Mouse (Mus musculus): ENCODE measurements around the gene Arntl. TPM values are rescaled to one million over a fixed set of nuclear protein-coding genes. Genes with fewer than 3 reads are reported as not detected.
A peak's percentile ranks its signal among the peaks of the same experiment; 100 is the strongest.

The Arntl gene
- polyA plus RNA-seq, 1 experiment from 2014 or later = 12.9 TPM

GRCm38 (mm10) chr7:113285405-113285804 is 78.1 kb downstream of the Arntl start:
- POLR2A ChIA-PET = no interaction called here
- TF ChIP-seq CTCF (IDR thresholded peaks at IDR 0.05) = no peak
- CTCF ChIA-PET = interaction anchor here (1.1 kb wide), 1 partner anchor 138 kb away, joined by 3 read pairs; no protein-coding TSS in a partner anchor
- in situ Hi-C loops (cut with MboI; ENCODE audit: low pct_unique_long_range_greater_than_20kb) = no loop called here
- DNase-seq (ENCODE audit: low read depth, low spot score) = no peak
- no peaks in the 10 kb centered on the region for H3K27me3 ChIP-seq
- ATAC-seq = no peak

- in situ Hi-C loops (cut with MboI; ENCODE audit: low pct_unique_long_range_greater_than_20kb) = no loop called here
- no peak for DNase-seq (ENCODE audit: low read depth, low spot score)
- TF ChIP-seq CTCF (IDR thresholded peaks at IDR 0.05) = no peak
- ChIA-PET CTCF (interaction anchor here (0.6 to 0.9 kb wide), 2 partner anchors 10 to 191 kb away, joined by 3 read pairs; no protein-coding TSS in a partner anchor), POLR2A (interaction anchor here (0.8 kb wide), 1 partner anchor 29 kb away, joined by 7 read pairs; no protein-coding TSS in a partner anchor)
- H3K27me3 ChIP-seq = no peaks in the 10 kb centered on the region
- ATAC-seq = no peak
These were observed 81.9 kb downstream of the Arntl start for GRCm38 (mm10) chr7:113289211-113289610.

- DNase-seq (ENCODE audit: low read depth, low spot score) = no peak
- no peak for ATAC-seq
- ChIA-PET CTCF (interaction anchor here (0.8 kb wide), 1 partner anchor 19 kb away, joined by 3 read pairs; no protein-coding TSS in a partner anchor), POLR2A (no interaction called here)
- in situ Hi-C loops (cut with MboI; ENCODE audit: low pct_unique_long_range_greater_than_20kb) = no loop called here
- TF ChIP-seq CTCF (IDR thresholded peaks at IDR 0.05) = no peak
- H3K27me3 ChIP-seq = no peaks in the 10 kb centered on the region
These were observed 84.5 kb downstream of the Arntl start for GRCm38 (mm10) chr7:113291741-113292140.

GRCm38 (mm10) chr7:113292193-113292592 is 84.9 kb downstream of the Arntl start:
- H3K27me3 ChIP-seq = no peaks in the 10 kb centered on the region
- ATAC-seq = no peak
- CTCF ChIA-PET = no interaction called here
- in situ Hi-C loops (cut with MboI; ENCODE audit: low pct_unique_long_range_greater_than_20kb) = no loop called here
- DNase-seq (ENCODE audit: low read depth, low spot score) = no peak
- POLR2A ChIA-PET = no interaction called here
- TF ChIP-seq CTCF (IDR thresholded peaks at IDR 0.05) = no peak

DNA sequence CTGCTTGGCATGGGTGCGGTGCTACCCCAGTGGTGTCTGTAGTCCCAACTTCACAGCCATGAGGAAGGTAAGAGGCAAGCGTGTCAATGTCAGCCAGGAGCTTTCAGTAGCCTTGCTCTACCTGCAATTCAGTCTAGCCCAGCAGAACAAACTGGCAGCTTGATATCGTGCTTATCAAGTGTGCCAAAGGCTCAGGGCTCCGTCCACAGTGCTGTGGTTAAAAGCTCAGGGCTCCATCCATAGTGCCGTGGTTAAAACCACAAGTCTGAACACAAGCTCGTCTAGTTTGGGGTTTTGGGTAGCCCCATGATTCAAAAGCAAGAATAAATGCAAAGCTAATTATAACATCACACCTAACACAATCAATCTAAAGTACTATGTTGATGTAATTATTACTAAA is 87.3 kb downstream of the Arntl start:
- ChIA-PET CTCF (no interaction called here), POLR2A (interaction anchor here (0.5 kb wide), 1 partner anchor 251 kb away, joined by 3 read pairs; no protein-coding TSS in a partner anchor)
- ATAC-seq (no peak), DNase-seq (ENCODE audit: low read depth, low spot score) (no peak)
- H3K27me3 ChIP-seq = no peaks in the 10 kb centered on the region
- in situ Hi-C loops (cut with MboI; ENCODE audit: low pct_unique_long_range_greater_than_20kb) = no loop called here
- TF ChIP-seq CTCF (IDR thresholded peaks at IDR 0.05) = no peak

GRCm38 (mm10) chr7:113295077-113295890 is 88.0 kb downstream of the Arntl start:
- no peak for TF ChIP-seq CTCF (IDR thresholded peaks at IDR 0.05)
- CTCF ChIA-PET = no interaction called here
- ATAC-seq = no peak
- POLR2A ChIA-PET = no interaction called here
- no peaks in the 10 kb centered on the region for H3K27me3 ChIP-seq
- in situ Hi-C loops (cut with MboI; ENCODE audit: low pct_unique_long_range_greater_than_20kb) = no loop called here
- no peak for DNase-seq (ENCODE audit: low read depth, low spot score)

- no peaks in the 10 kb centered on the region for H3K27me3 ChIP-seq
- DNase-seq (ENCODE audit: low read depth, low spot score) (no peak), ATAC-seq (no peak)
- no peak for TF ChIP-seq CTCF (IDR thresholded peaks at IDR 0.05)
- ChIA-PET CTCF (no interaction called here), POLR2A (no interaction called here)
- in situ Hi-C loops (cut with MboI; ENCODE audit: low pct_unique_long_range_greater_than_20kb) = no loop called here
These were observed 90.5 kb downstream of the Arntl start for GRCm38 (mm10) chr7:113297813-113298212.

- DNase-seq (ENCODE audit: low read depth, low spot score) = no peak
- in situ Hi-C loops (cut with MboI; ENCODE audit: low pct_unique_long_range_greater_than_20kb) = loop anchor here (5.0 kb wide), 1 partner anchor 168 kb away; no protein-coding TSS in a partner anchor
- ATAC-seq = no peak
- CTCF ChIA-PET = interaction anchor here (0.7 to 3.6 kb wide), 7 partner anchors 10 to 167 kb away, joined by 3 to 20 read pairs (median 4); no protein-coding TSS in a partner anchor
- POLR2A ChIA-PET = no interaction called here
- TF ChIP-seq CTCF (IDR thresholded peaks at IDR 0.05) = no peak
- no peaks in the 10 kb centered on the region for H3K27me3 ChIP-seq
These were observed 102.9 kb downstream of the Arntl start for GRCm38 (mm10) chr7:113310136-113310535.

DNA sequence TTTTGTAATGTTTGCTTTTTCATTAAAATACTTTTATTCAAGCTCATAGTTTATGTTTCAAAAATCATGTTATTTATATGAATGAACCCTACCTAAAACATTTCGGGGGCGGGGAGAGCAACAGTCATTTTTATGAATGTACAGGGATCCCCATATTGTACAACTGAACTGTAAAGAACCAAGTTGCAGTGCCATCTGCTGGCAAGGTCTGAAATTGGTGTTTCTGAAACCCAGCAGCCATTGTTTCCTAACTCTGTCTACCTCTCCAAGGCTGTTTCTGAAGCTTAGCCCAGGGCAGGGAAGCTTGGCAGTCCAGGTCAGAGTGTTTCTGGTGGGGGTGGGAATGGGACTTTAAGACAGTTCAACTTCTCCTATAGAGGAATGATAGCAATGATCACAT is 104.5 kb downstream of the Arntl start:
- in situ Hi-C loops (cut with MboI; ENCODE audit: low pct_unique_long_range_greater_than_20kb) = loop anchor here (5.0 kb wide), 1 partner anchor 169 kb away; no protein-coding TSS in a partner anchor
- peak; percentile 76 for TF ChIP-seq CTCF (IDR thresholded peaks at IDR 0.05)
- POLR2A ChIA-PET = interaction anchor here (1.0 kb wide), 2 partner anchors 57 to 59 kb away, joined by 3 read pairs; no protein-coding TSS in a partner anchor
- ATAC-seq = no peak
- peak; percentile 6 for DNase-seq (ENCODE audit: low read depth, low spot score)
- CTCF ChIA-PET = interaction anchor here (0.7 to 3.6 kb wide), 13 partner anchors 9 to 164 kb away, joined by 3 to 20 read pairs (median 3); partner anchors contain the start of gene Btbd10
- no peaks in the 10 kb centered on the region for H3K27me3 ChIP-seq

DNA sequence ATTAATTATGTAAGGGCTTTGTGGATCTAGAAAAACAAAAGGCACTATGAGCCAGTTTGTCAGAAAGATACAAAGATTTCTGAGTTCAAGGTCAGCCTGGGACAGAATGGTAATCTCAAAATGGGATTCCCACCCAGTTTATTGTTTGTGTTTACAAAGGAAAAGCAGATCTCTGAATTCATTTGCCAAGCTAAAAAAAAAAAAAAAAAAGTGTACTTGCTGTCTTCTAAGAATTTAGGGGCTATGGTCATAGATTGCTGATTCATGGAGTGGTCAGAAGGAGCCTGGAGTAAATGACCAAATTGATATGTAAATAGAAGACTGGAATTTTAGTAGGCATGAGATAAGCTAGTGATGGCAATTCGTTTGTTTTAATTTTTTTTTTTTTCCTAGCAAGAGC is 112.9 kb downstream of the Arntl start:
- no peaks in the 10 kb centered on the region for H3K27me3 ChIP-seq
- ChIA-PET POLR2A (no interaction called here), CTCF (interaction anchor here (0.7 kb wide), 1 partner anchor 8 kb away, joined by 3 read pairs; no protein-coding TSS in a partner anchor)
- in situ Hi-C loops (cut with MboI; ENCODE audit: low pct_unique_long_range_greater_than_20kb) = no loop called here
- TF ChIP-seq CTCF (IDR thresholded peaks at IDR 0.05) = no peak
- ATAC-seq (no peak), DNase-seq (ENCODE audit: low read depth, low spot score) (no peak)

- ChIA-PET CTCF (no interaction called here), POLR2A (interaction anchor here (0.6 kb wide), 1 partner anchor 9 kb away, joined by 3 read pairs; no protein-coding TSS in a partner anchor)
- no peaks in the 10 kb centered on the region for H3K27me3 ChIP-seq
- no peak for TF ChIP-seq CTCF (IDR thresholded peaks at IDR 0.05)
- DNase-seq (ENCODE audit: low read depth, low spot score) (no peak), ATAC-seq (no peak)
- in situ Hi-C loops (cut with MboI; ENCODE audit: low pct_unique_long_range_greater_than_20kb) = no loop called here
These were observed 126.8 kb downstream of the Arntl start for GRCm38 (mm10) chr7:113334036-113334435.

All from Patski (cell line).